8 mouse cellular contexts compared by ENCODE assay signal in genomic region chr11:46215354-46215753, GRCm38 (mm10). TPM values are rescaled to one million over a fixed set of nuclear protein-coding genes. Genes with fewer than 3 reads are reported as not detected.
DNase-seq lines count a peak whose midpoint lies in the region; ATAC-seq and TF ChIP-seq lines count a peak whose summit lies in the region.

No protein-coding gene starts in this region.

- peak overlapping the region; percentile 40; the same call in 1 of the 2 replicates for H3K9ac ChIP-seq in heart, embryonic 12.5 days
- H3K9ac ChIP-seq in kidney, embryonic 14.5 days (ENCODE audit: low read depth, low read length), result no peak overlapping the region
- H3K9ac ChIP-seq in liver, embryonic 14.5 days (replicated peaks), result no peak overlapping the region
- no peak overlapping the region for H3K9ac ChIP-seq in neural tube, embryonic 12.5 days

- no peaks in the 10 kb centered on the region for H3K9me3 ChIP-seq in embryonic facial prominence, embryonic 10.5 days
- no peaks in the 10 kb centered on the region for H3K9me3 ChIP-seq in heart, embryonic 12.5 days (replicated peaks)
- H3K9me3 ChIP-seq in kidney, embryonic 14.5 days (ENCODE audit: control insufficient read depth, low read length), result no peaks in the 10 kb centered on the region
- H3K9me3 ChIP-seq in liver, embryonic 14.5 days (ENCODE audit: control insufficient read depth, low read length), result no peaks in the 10 kb centered on the region
- H3K9me3 ChIP-seq in neural tube, embryonic 12.5 days, result no peaks in the 10 kb centered on the region

- 26% methylated on average over 3 of the region's 3 CpGs for WGBS in embryonic facial prominence, embryonic 10.5 days
- WGBS in heart, embryonic 12.5 days, result 11% methylated on average over 3 of the region's 3 CpGs
- 27% methylated on average over 3 of the region's 3 CpGs for WGBS in kidney, embryonic 14.5 days
- WGBS in liver, embryonic 14.5 days (ENCODE audit: insufficient replicate concordance), result 24% methylated on average over 3 of the region's 3 CpGs
- WGBS in neural tube, embryonic 12.5 days, result 29% methylated on average over 3 of the region's 3 CpGs

- ATAC-seq in heart, embryonic 12.5 days (ENCODE audit: insufficient number of reproducible peaks, low FRiP score), result peak; percentile 61
- peak; percentile 71 for ATAC-seq in kidney, embryonic 14.5 days (ENCODE audit: low FRiP score, low TSS enrichment)
- peak; percentile 48; the same call in 1 of the 2 replicates for ATAC-seq in liver, embryonic 14.5 days (ENCODE audit: insufficient read depth)
- ATAC-seq in neural tube, embryonic 12.5 days (ENCODE audit: low FRiP score, low read depth), result peak; percentile 63

- no peaks in the 10 kb centered on the region for H3K36me3 ChIP-seq in embryonic facial prominence, embryonic 10.5 days (replicated peaks)
- H3K36me3 ChIP-seq in heart, embryonic 12.5 days, result no peaks in the 10 kb centered on the region
- no peaks in the 10 kb centered on the region for H3K36me3 ChIP-seq in kidney, embryonic 14.5 days (ENCODE audit: control insufficient read depth, insufficient read depth, low read length)
- no peaks in the 10 kb centered on the region for H3K36me3 ChIP-seq in liver, embryonic 14.5 days (replicated peaks; ENCODE audit: control insufficient read depth, insufficient read depth, low read depth)
- H3K36me3 ChIP-seq in neural tube, embryonic 12.5 days, result peaks cover 1% of the 10 kb centered on the region; the same call in 1 of the 2 replicates

- peaks cover 62% of the 10 kb centered on the region for H3K4me1 ChIP-seq in embryonic facial prominence, embryonic 10.5 days
- peaks cover 66% of the 10 kb centered on the region for H3K4me1 ChIP-seq in heart, embryonic 12.5 days (replicated peaks)
- H3K4me1 ChIP-seq in kidney, embryonic 14.5 days (ENCODE audit: control insufficient read depth, insufficient read depth, low read length), result peaks cover 24% of the 10 kb centered on the region; the same call in 1 of the 2 replicates
- H3K4me1 ChIP-seq in liver, embryonic 14.5 days (replicated peaks; ENCODE audit: control insufficient read depth in 2 of 2, insufficient read depth in 2 of 2, low read length in 1 of 2), result peaks cover 0 to 11% of the 10 kb centered on the region in 2 experiments; a peak in 2 of 4 replicates
- H3K4me1 ChIP-seq in neural tube, embryonic 12.5 days, result peaks cover 36% of the 10 kb centered on the region

- TF ChIP-seq CTCF in liver, embryonic 14.5 days (IDR thresholded peaks at IDR 0.05; ENCODE audit: low read depth), result peak; percentile 95

- H3K4me2 ChIP-seq in heart, embryonic 12.5 days, result peak overlapping the region; percentile 45; the same call in 1 of the 2 replicates
- H3K4me2 ChIP-seq in kidney, embryonic 14.5 days (replicated peaks; ENCODE audit: low read depth, low read length), result no peak overlapping the region
- no peak overlapping the region for H3K4me2 ChIP-seq in liver, embryonic 14.5 days (ENCODE audit: low read depth)
- no peak overlapping the region for H3K4me2 ChIP-seq in neural tube, embryonic 12.5 days (replicated peaks)

- no peaks in the 10 kb centered on the region for H3K27me3 ChIP-seq in embryonic facial prominence, embryonic 10.5 days (replicated peaks; ENCODE audit: low read depth, poor library complexity, severe bottlenecking)
- no peaks in the 10 kb centered on the region for H3K27me3 ChIP-seq in heart, embryonic 12.5 days (replicated peaks)
- H3K27me3 ChIP-seq in kidney, embryonic 14.5 days (ENCODE audit: control insufficient read depth, insufficient read depth, low read length), result no peaks in the 10 kb centered on the region
- H3K27me3 ChIP-seq in liver, embryonic 14.5 days (ENCODE audit: control insufficient read depth, insufficient read depth, low read length), result no peaks in the 10 kb centered on the region
- H3K27me3 ChIP-seq in neural tube, embryonic 12.5 days (replicated peaks), result no peaks in the 10 kb centered on the region

- no peak for TF ChIP-seq EP300 in liver, embryonic 14.5 days (IDR thresholded peaks at IDR 0.05; ENCODE audit: low read depth)

- peak; percentile 93 for DNase-seq in ES-CJ7 (ENCODE audit: low read depth, low spot score)
- peak; percentile 65 for DNase-seq in adrenal gland, postnatal 10 days
- peak; percentile 81 for DNase-seq in embryonic facial prominence, embryonic 10.5 days (ENCODE audit: low spot score)
- DNase-seq in liver, embryonic 14.5 days (ENCODE audit: low read depth in 3 of 3, low spot score in 3 of 3), result peak; percentile 60 to 65 (median 63)
- peak; percentile 81 for DNase-seq in yolk sac, embryonic 10.5 days (ENCODE audit: low spot score)

- no peak overlapping the region for H3K4me3 ChIP-seq in embryonic facial prominence, embryonic 10.5 days
- H3K4me3 ChIP-seq in heart, embryonic 12.5 days, result no peak overlapping the region
- no peak overlapping the region for H3K4me3 ChIP-seq in kidney, embryonic 14.5 days (ENCODE audit: low read length)
- no peak overlapping the region for H3K4me3 ChIP-seq in liver, embryonic 14.5 days (ENCODE audit: insufficient read depth in 1 of 2, low read depth in 2 of 2, low read length in 2 of 2)
- no peak overlapping the region for H3K4me3 ChIP-seq in neural tube, embryonic 12.5 days

- peak overlapping the region; percentile 82 for H3K27ac ChIP-seq in embryonic facial prominence, embryonic 10.5 days (replicated peaks)
- peak overlapping the region; percentile 97 for H3K27ac ChIP-seq in heart, embryonic 12.5 days (ENCODE audit: poor library complexity, severe bottlenecking)
- H3K27ac ChIP-seq in kidney, embryonic 14.5 days (ENCODE audit: low read depth, low read length), result 0 out of 2 replicates have a peak overlapping the region, but pooled peaks have one; percentile 95
- H3K27ac ChIP-seq in liver, embryonic 14.5 days, result no peak overlapping the region
- H3K27ac ChIP-seq in neural tube, embryonic 12.5 days, result no peak overlapping the region

RNA-seq across cellular contexts. Expression of gene Fndc9, which starts 20.0 kb away (rescaled TPM):
- total RNA-seq in adrenal gland, postnatal 10 days (2021), result not detected
- 0.26 and 0.29 TPM in 2 replicates for polyA plus RNA-seq in embryonic facial prominence, embryonic 10.5 days (2016; fragmentation: Nextera tagmentation; extraction: Ambion mirVana)
- polyA plus RNA-seq in heart, embryonic 12.5 days (2016; fragmentation: Nextera tagmentation; extraction: Ambion mirVana), result 0.09 and 0.10 TPM in 2 replicates
- polyA plus RNA-seq in kidney, embryonic 14.5 days (2014; fragmentation: Nextera tagmentation; extraction: Ambion mirVana), result 0.11 TPM in 1 of 2 replicates, not detected in the other
- not detected in 2 replicates for polyA plus RNA-seq in liver, embryonic 14.5 days (2012; rRNA removed)
- polyA plus RNA-seq in liver, embryonic 14.5 days (2014; fragmentation: Nextera tagmentation; extraction: Ambion mirVana), result not detected in 2 replicates
- 0.78 and 0.80 TPM in 2 replicates for polyA plus RNA-seq in neural tube, embryonic 12.5 days (2016; fragmentation: Nextera tagmentation; extraction: Ambion mirVana)

RNA-seq across cellular contexts. Expression of gene Nipal4, which starts 49.0 kb away (rescaled TPM):
- under 1 TPM in 1 of 2 experiments, not detected in 1; 0.12 TPM for total RNA-seq in adrenal gland, postnatal 10 days (2021)
- polyA plus RNA-seq in embryonic facial prominence, embryonic 10.5 days (2016; fragmentation: Nextera tagmentation; extraction: Ambion mirVana), result 0.29 and 0.71 TPM in 2 replicates
- 21.7 and 22.9 TPM in 2 replicates for polyA plus RNA-seq in heart, embryonic 12.5 days (2016; fragmentation: Nextera tagmentation; extraction: Ambion mirVana)
- 0.13 and 0.22 TPM in 2 replicates for polyA plus RNA-seq in kidney, embryonic 14.5 days (2014; fragmentation: Nextera tagmentation; extraction: Ambion mirVana)
- 0.02 and 0.04 TPM in 2 replicates for polyA plus RNA-seq in liver, embryonic 14.5 days (2012; rRNA removed)
- not detected in 2 replicates for polyA plus RNA-seq in liver, embryonic 14.5 days (2014; fragmentation: Nextera tagmentation; extraction: Ambion mirVana)
- polyA plus RNA-seq in neural tube, embryonic 12.5 days (2016; fragmentation: Nextera tagmentation; extraction: Ambion mirVana), result 0.55 and 0.82 TPM in 2 replicates

Comparison
In these comparisons a context has a peak if more than half of its experiments do, and no peak if none do; other contexts are left out.
1. H3K27ac ChIP-seq: peak in embryonic facial prominence, embryonic 10.5 days (single experiment), heart, embryonic 12.5 days (single experiment) and kidney, embryonic 14.5 days (single experiment); none in liver, embryonic 14.5 days (single experiment) and neural tube, embryonic 12.5 days (single experiment).
2. RNA of gene Nipal4, which starts 49.0 kb away (polyA plus RNA-seq): 21.7 to 22.9 TPM in heart, embryonic 12.5 days; 0.29 to 0.71 TPM in embryonic facial prominence, embryonic 10.5 days, 0.55 to 0.82 TPM in neural tube, embryonic 12.5 days, 0.13 to 0.22 TPM in kidney, embryonic 14.5 days and 0.02 to 0.04 TPM in liver, embryonic 14.5 days; every median in the first group is over 10 times any median in the second.
3. Peak in every context shown above with its lines, with median percentiles within 50 percentile points of each other: DNase-seq and ATAC-seq.